Mouse (Mus musculus): ENCODE measurements around the gene Zfyve26.

DNA sequence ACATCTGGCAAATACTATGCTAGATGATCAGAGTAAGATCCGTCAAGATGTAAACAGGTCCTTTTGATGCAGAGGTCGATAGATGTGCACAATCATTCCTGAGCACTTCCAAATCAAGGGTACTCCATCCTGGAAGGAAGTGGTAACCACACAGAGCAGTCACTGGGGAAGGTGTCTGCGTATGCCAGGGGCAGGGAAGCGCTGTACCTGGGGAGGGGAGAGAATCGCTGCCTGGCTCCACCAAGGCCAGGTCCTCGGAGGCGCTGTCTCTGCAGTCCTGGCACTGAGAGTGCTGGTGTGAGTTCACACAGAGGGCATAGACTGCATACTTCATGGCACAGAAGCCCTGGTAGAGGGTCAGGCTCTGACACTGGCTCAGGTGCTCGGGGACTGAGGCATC lies 13.5 kb downstream of the Zfyve26 start:
- TF ChIP-seq CTCF (IDR thresholded peaks at IDR 0.05; ENCODE audit: low read depth, low read length) (no peak), POLR2A (IDR thresholded peaks at IDR 0.05; ENCODE audit: insufficient read depth, low read length) (no peak), EP300 (IDR thresholded peaks at IDR 0.05; ENCODE audit: insufficient read depth, low read depth, low read length) (no peak)
